Mouse (Mus musculus) frontal cortex, postnatal 36 days (tissue): ENCODE data around the gene Smim26.

Source experiments
- DNase-seq, 2 experiments: peaks; one replicate each; pipeline ENCODE4 v3.0.0; 2022; ENCODE audit warnings: low spot score in 2 of 2

Gene Smim26

GRCm38 (mm10) chr2:144635644-144636320 lies 41.9 kb downstream of the Smim26 start:
- DNase-seq, result peak; percentile 55 to 76

- DNase-seq, result no peak
Observed at GRCm38 (mm10) chr2:144637204-144637603, 43.4 kb downstream of the Smim26 start.

- no peak for DNase-seq
Observed at GRCm38 (mm10) chr2:144637671-144638395, 44.0 kb downstream of the Smim26 start.

- DNase-seq, result no peak
Observed at GRCm38 (mm10) chr2:144638719-144639118, 44.9 kb downstream of the Smim26 start.

GRCm38 (mm10) chr2:144640101-144640500 lies 46.2 kb downstream of the Smim26 start:
- DNase-seq, result no peak

- no peak for DNase-seq
Observed at GRCm38 (mm10) chr2:144641991-144642390, 48.1 kb downstream of the Smim26 start.
